Mouse (Mus musculus) heart, adult 8-10 months (tissue): Measurements from ENCODE around the gene P2ry10. TPM values are rescaled to one million over a fixed set of nuclear protein-coding genes. Genes with fewer than 3 reads are reported as not detected.
"Not testable (repeated sequence)": the region's sequence is repeated elsewhere in the genome, so short reads cannot be mapped to it uniquely, and the experiment has no call there.

ENCODE experiments used
- DNase-seq: peaks from one replicate; pipeline ENCODE4 v3.0.0; 2022; ENCODE audit warnings: low spot score
- total RNA-seq, 4 experiments: library from RNA; stranded (reverse); gene quantifications; 2 replicates each; pipeline ENCODE4 v1.2.4; 2022

P2ry10 gene
- under 1 TPM in 3 of 4 experiments, not detected in 1; 0.17 to 0.25 (median 0.19) TPM for total RNA-seq

DNA sequence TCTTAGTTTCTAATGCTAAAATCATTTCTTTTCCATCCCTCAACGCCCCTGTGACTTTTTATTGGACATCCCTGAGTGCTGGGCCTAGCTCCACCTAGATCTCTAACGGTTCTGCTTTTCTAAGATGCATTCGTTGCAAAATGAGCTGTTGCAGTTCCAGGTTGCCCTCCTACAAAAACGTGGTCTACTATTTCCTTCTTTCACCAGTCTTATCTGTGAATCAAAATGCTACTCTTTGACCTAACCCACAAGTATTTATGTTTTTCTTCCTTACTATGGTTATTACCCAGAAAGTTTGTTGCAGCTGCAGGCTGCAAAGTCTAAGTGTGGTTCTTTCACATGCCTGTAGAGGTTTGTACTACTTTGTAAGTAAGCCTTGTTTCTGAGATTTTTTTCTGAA, at the start of gene P2ry10:
Gene P2ry10 (plus strand): TSS at position 316 of the 400 bp plus-strand sequence.
- no peak for DNase-seq

DNA sequence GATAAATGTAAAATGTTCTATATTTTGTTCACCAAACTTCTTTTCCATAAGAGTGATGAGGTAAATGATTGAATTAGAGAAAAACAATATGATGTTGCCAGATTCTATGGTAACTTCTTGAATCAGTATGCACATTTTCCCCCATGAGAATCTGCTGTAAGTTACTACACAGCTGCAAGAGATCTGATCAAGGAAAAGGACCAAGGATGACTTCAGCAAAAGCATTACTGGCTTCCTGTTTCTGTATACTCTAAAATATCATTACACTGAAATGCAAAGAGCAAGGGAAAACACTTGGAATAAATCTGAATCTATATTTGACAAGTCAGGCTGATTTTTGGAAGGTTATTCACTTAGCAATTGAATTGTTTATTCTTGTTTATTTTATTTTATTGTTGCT, 49.1 kb upstream of the P2ry10 start:
- no peak for DNase-seq

DNA sequence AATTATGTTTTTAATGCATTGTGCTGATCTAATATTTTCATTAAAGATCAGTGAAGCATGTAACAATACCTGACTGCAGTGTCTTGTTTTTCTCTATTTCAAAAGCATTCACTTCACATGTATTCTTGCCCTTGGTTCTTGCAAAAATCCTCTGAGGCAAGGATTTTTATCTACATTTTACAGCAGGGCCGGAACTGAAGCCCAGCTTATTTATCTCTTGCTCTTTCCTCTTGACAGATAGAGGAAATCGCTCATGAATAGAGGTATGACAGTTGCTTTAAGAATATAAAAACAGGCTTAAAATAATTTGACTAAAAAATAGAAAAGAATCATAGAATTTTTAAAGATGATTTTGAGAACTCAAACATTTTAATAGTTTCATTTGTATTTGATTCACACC, 48.7 kb upstream of the P2ry10 start:
- DNase-seq: no peak

DNA sequence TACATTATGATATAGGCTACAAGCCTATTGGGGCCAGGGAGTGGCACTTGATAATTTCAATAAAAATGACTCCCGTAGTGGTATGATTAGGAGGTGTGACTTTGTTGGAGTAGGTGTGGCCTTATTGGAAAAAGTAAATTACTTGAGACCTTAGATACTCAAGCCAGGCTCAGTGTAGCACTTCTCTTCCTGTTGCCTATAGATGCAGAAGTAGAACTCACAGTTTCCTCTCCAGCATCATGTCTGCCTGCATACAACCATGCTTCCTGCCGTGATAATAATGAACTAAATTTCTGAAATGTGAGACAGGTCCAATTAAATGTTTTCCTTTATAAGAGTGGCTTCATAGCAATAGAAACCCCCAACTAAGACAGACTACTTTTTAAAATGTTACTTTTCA, 45.9 kb upstream of the P2ry10 start:
- no peak for DNase-seq

DNA sequence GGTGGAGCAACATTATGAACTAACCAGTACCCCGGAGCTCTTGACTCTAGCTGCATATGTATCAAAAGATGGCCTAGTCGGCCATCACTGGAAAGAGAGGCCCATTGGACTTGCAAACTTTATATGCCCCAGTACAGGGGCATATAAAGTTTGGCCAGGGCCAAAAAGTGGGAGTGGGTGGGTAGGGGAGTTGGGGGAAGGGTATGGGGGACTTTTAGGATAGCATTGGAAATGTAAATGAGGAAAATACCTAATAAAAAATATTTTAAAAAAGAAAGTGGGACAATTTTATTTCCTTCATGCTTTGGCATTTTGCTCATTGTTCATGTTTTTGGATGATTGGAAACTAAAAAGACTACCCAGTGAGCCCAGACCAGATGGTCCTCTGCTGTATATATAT, 4.9 kb upstream of the P2ry10 start:
- not testable (repeated sequence) for DNase-seq

DNA sequence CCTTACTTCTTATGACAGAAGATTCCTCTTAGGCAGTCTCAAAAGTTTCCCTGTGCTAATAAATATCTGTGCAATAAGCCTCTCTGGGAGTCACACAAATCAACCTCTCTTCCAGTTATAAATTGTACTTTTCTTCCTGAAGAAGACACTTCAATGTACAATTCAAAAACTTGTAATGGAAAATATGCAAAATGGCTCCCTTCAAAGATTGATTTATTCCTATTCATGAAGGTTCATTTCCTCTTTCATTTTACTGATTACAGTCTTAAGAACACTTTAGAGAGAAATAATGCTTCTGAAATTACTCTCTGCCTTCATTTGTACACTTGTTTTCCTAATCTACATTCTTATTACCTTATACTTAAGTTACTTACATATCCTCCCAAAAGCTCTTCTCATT, 4.0 kb upstream of the P2ry10 start:
- no peak for DNase-seq

DNA sequence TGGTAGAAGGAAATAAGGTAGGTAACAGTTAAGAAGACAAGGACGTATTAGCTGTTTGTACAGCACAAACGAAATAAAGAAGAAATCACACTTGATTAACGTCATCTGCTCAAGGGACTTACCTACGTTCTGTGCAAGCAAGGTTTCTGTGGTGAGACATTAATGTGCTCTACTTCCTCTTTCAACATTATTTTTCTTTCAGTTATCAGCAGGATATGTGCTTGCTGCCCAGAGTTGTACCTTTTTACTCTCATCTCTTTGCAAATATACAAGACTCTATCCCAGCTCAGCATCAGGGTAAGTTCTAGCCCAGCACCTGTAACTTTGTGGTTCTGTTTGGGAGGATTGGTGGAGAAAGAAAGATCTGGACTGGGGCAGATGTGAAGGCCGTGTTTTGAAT, 839 bp downstream of the P2ry10 start:
- no peak for DNase-seq

DNA sequence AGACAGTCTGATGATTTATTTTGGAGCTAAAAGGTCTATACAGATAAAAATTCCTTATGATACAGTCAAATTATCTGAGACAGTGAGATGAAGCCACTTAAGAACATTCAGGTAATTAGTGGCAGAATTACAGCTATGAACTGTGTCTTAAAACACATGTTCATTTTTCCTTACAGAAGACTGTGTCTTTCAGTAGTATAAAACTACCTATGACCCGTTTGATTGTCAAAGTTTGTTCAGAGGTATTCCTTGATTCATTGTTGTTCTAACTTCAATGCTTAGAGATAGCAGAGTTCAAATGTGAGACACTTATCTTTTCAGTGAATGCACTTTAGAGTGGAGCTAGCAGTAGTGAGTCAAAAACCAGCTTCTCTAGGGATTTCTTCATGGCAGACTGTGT, 1.6 kb downstream of the P2ry10 start:
- no peak for DNase-seq

DNA sequence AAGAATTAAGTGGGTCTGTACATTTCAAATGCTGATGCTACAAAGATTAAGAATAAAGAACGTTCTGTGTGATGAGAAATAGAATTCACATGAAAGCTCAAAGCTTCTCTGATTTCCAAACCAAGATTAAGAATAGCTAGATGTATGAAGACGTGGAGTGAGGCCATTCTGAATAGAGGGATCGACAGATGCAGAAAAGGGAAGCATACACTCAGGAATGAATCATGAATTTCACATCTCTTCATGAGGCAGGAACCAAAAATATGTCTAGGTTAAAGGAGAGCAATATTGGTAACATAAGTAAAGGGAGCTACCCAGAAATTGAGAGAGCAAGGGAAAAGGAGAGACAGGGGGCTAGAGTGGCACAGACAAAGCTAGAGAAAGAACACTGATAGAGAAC, 7.3 kb downstream of the P2ry10 start:
- no peak for DNase-seq

DNA sequence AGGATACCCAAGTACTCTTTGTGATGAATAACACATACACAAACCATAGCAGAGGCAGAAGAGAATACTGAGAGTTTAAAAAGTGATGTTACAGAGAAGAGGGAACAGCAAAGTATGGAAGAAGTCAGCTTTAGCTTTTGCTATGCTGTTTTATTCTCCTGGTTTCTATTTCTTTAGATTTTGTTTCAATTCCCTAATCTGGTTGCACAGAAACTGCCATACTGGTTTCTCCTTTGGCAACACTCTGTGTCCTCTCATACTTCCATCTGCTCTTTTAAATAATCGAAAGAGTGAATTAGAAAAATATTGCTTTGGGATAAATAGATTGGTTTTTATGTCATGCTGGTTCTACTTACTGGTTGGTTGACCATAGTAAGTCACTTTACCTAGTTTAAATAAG, 28.0 kb downstream of the P2ry10 start:
- no peak for DNase-seq

DNA sequence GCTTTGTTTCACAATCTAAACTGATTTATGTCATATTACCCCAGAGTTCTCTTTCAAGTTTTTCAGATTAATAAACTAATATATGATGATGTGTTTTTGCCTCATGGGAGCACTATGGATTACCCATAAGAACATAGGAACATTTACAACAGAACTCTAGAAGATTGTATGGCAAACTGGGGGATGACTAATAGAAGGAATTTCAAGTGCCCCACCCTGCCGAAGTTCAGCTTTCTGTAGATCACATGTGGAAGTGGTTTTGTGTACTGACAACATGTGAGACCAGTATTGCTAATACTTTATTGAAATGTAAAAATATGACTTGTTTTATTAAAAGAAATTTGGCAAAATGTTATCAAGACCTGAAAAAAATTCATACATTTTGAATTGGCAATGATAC, 28.7 kb downstream of the P2ry10 start:
- DNase-seq: no peak

DNA sequence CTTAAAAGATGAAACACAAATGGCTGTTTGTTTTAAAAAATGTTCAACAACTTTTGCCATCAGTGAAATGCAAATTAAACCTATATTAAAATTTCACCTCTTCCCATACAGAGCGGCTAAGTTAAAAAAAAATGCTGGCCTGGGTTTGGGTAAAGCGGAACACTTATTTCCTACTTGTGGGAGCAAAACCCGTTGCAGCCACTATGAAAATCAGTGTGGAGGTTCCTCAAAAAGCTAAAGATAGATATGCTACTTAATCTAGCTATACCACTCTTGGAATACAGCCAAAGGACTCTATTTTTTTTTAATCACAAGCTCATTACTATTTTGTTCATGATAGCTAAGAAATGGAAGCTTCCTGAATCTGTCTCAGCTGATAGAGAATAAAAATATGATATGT, 54.9 kb downstream of the P2ry10 start:
- no peak for DNase-seq

DNA sequence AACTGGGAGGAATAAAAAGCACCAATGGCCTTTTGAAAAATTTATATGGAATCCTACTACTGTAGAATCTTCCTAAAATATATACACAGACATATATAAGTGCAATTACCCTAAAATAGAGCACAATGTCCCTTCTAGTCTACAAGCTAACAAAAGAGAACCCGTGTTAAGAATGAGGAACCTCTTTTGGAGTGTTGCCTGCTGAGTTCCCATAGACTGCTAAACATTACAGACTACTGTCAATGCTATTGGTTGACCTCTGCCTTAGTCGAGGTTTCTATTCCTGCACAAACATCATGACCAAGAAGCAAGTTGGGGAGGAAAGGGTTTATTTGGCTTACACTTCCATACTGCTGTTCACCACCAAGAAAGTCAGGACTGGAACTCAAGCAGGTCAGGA, 55.6 kb downstream of the P2ry10 start:
- DNase-seq: no peak

DNA sequence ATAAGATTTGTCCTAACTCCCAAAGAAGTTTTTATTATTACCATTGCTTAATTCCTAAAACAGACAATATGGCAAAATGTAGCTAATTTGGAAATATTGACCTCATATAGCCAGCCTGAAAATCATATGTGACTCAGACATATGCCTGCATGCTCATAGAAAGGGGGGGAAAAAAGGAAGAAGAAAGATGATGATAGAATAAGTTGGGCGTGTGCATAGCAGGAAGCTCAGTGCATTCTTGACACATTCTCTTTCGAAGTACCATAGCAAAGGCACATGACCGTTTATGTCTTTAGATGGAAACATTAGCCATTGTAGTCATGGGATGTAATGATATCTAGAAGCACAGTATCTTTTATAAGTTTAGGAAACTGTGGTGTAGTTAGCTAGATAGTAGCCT, 60.4 kb downstream of the P2ry10 start, which contains the start of gene P2ry10b:
Gene P2ry10b (plus strand): TSS at position 247 of the 400 bp plus-strand sequence.
- no peak for DNase-seq

DNA sequence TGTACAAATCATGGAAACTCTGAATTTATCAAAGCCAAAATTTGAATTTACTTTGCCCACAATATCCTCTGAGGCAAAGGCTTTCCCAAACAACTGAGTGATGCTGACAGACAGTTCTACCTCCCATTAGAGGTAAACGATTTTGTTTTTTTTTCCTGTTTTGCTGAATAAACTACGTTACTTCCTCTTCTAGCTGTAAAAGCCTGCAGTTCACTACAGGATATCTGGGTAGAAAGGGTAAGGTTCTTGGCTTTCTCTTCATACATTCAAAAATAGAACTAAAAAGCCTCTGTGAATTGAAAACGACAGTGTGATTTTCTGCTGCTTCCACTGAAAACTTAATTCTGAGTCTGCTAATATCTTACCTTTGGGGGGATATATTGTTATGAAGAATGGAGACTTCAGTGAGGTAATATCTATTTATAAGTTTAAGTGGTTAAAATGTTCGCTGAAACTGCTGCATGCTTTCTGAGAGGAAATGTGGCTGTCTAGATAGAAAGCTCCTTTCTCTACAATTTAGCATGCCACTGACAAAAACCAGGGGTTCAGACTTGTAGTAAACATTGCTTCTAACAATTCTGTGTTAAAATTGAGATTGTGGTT, 61.2 kb downstream of the P2ry10 start:
- no peak for DNase-seq

DNA sequence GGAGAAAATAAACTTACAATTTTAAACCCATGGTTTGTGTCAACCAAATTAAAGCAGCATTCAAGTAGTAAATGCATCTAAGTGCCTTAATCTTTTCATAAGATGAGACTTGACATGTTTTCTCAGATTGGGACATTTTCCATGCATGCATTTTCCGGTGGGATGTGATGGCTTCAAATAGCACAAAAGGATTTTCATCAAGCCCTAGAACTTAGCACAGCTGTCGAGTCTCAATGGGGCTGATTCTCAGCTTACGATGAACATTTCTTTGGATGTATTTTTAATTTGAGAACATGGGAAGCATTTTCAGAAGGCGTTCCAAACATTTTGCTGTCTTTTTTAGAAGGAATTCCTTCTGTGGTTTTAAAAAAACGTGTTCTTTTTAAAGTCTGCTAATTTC, 61.7 kb downstream of the P2ry10 start:
- no peak for DNase-seq

DNA sequence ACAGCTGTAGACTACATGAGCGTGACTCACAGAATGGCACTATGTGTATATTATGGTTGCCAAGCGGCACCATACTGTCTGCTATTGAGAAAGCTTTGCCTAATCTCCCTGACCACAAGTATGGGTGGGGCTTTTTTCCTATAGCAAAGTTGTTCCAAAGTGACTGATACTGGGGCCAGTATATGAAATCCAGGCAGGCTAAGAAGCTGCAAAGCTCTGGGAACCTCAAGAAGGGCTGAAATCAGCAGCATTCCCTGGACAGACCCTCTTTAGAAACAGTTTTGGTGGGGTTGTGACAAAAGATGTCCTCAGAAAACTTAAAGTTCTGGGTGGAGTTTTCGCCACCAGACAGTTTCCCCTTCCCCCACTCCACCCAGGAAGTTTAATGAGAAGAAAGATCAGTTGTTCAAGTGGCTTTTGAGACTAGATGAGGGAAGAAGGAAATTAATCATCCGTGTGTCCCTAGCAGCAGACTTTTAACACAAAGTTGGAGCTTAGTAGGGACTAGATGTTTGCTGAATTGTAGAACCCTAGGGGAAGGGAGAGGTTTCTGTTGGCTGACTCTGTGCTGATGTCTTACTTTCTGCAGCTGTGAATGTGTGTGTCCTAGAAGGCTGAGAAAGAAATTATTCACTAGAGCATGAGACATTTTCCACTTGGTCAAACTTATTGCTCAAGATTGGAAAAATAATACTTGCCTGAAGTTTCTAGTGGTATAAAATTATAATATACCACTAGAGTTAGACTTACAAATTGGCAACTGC, 62.6 kb downstream of the P2ry10 start:
- peak; percentile 37 for DNase-seq

Other genes with a start within 250 kb of the P2ry10 start
- gene Rtl3, start 247.8 kb upstream of the P2ry10 start, total RNA-seq: 1 to 10 TPM in 2 of 4 experiments, under 1 TPM in 2; 0.52 to 1.8 (median 0.91) TPM
- under 1 TPM; 0.46 to 0.91 (median 0.74) TPM for gene Lpar4, start 167.9 kb upstream of the P2ry10 start, total RNA-seq
- 1 to 10 TPM in 1 of 4 experiments, under 1 TPM in 3; 0.41 to 1.0 (median 0.89) TPM for gene P2ry10b, start 60.4 kb downstream of the P2ry10 start, total RNA-seq
- gene Gpr174, start 167.4 kb downstream of the P2ry10 start, total RNA-seq: under 1 TPM in 2 of 4 experiments, not detected in 2; 0.32 to 0.46 TPM